Mouse (Mus musculus) limb, embryonic 13.5 days (tissue): ENCODE data around the gene Pir. TPM values are rescaled to one million over a fixed set of nuclear protein-coding genes. Genes with fewer than 3 reads are reported as not detected.
A peak's percentile ranks its signal among the peaks of the same experiment; 100 is the strongest.

Source experiments
- ATAC-seq: fragments of 200-750 bp; cut with Nextera tagmentation; 2 replicates; pipeline ENCODE4 v1.8.0; 2017; ENCODE audit warnings: low read depth, moderate number of reproducible peaks, moderate TSS enrichment; ENCODE audit not compliant: low FRiP score
- H3K27ac ChIP-seq: fragments of 300-500 bp; sonication (generic); 2 replicates; pipeline ENCODE4 v1.5.1; 2015; ENCODE audit warnings: inconsistent platforms, mild to moderate bottlenecking, moderate library complexity
- H3K27me3 ChIP-seq: fragments of 300-500 bp; sonication (generic); 2 replicates; pipeline ENCODE4 v1.6.1; 2015; ENCODE audit warnings: mild to moderate bottlenecking, inconsistent platforms
- H3K36me3 ChIP-seq: fragments of 300-500 bp; sonication (generic); 2 replicates; pipeline ENCODE4 v1.6.1; 2015; ENCODE audit warnings: inconsistent platforms, mild to moderate bottlenecking, moderate library complexity
- H3K4me1 ChIP-seq: fragments of 300-500 bp; sonication (generic); 2 replicates; pipeline ENCODE4 v1.6.1; 2015; ENCODE audit warnings: inconsistent platforms
- H3K4me2 ChIP-seq: fragments of 300-500 bp; sonication (generic); replicated peaks from 2 replicates; pipeline ENCODE4 v1.6.1; 2015; ENCODE audit warnings: inconsistent platforms, mild to moderate bottlenecking, moderate library complexity
- H3K4me3 ChIP-seq: fragments of 300-500 bp; sonication (generic); 2 replicates; pipeline ENCODE4 v1.5.1; 2015; ENCODE audit warnings: moderate library complexity, mild to moderate bottlenecking, inconsistent platforms
- H3K9ac ChIP-seq: fragments of 300-500 bp; sonication (generic); 2 replicates; pipeline ENCODE4 v1.6.1; 2015; ENCODE audit warnings: mild to moderate bottlenecking, inconsistent platforms
- H3K9me3 ChIP-seq: fragments of 300-500 bp; sonication (generic); 2 replicates; pipeline ENCODE4 v1.6.1; 2016; ENCODE audit warnings: inconsistent platforms
- WGBS: fragments of 180-500 bp; shearing (Covaris S2); methylation state at CpG from one replicate; pipeline ENCODE4 v1.1.7; 2015; 5-methylcytosine and 5-hydroxymethylcytosine counted together
- polyA plus RNA-seq: library from polyadenylated mRNA; unstranded; fragments of >200 nt; fragmentation: Nextera tagmentation; extraction: Ambion mirVana; gene quantifications from 2 replicates; pipeline ENCODE4 v1.2.1, GENCODE M21; 2015

Gene Pir
- polyA plus RNA-seq, 1 experiment from 2014 or later: 7.0 TPM

GRCm38 (mm10) chrX:164405080-164405649, 136.0 kb downstream of the Pir start:
- Histone ChIP-seq H3K27me3 (peaks cover 4% of the 10 kb centered on the region; the same call in 1 of the 2 replicates), H3K4me2 (no peak overlapping the region), H3K36me3 (no peaks in the 10 kb centered on the region), H3K9ac (no peak overlapping the region), H3K4me3 (no peak overlapping the region), H3K9me3 (no peaks in the 10 kb centered on the region), H3K27ac (no peak overlapping the region), H3K4me1 (no peaks in the 10 kb centered on the region)
- no peak for ATAC-seq

- no peak overlapping the region for H3K4me2 ChIP-seq
- no peak overlapping the region for H3K4me3 ChIP-seq
- H3K9ac ChIP-seq: no peak overlapping the region
- peaks cover 7% of the 10 kb centered on the region; the same call in 1 of the 2 replicates for H3K27me3 ChIP-seq
- ATAC-seq: no peak
- 76% methylated on average over 9 of the region's 9 CpGs for WGBS
- H3K9me3 ChIP-seq: no peaks in the 10 kb centered on the region
- H3K27ac ChIP-seq: no peak overlapping the region
- no peaks in the 10 kb centered on the region for H3K4me1 ChIP-seq
- no peaks in the 10 kb centered on the region for H3K36me3 ChIP-seq
Observed at GRCm38 (mm10) chrX:164406133-164407022, 137.2 kb downstream of the Pir start.

GRCm38 (mm10) chrX:164408301-164408927, 139.2 kb downstream of the Pir start:
- WGBS: 82% methylated on average over 3 of the region's 3 CpGs

GRCm38 (mm10) chrX:164410562-164410961, 141.4 kb downstream of the Pir start:
- H3K4me1 ChIP-seq: no peaks in the 10 kb centered on the region
- ATAC-seq: no peak
- WGBS: 78% methylated on average over 1 of the region's 1 CpGs

More at GRCm38 (mm10) chrX:164408301-164408927, 139.2 kb downstream of the Pir start:
- Histone ChIP-seq H3K27me3 (0 out of 2 replicates have a peak, but pooled peaks cover 12% of the 10 kb centered on the region), H3K4me2 (no peak overlapping the region), H3K36me3 (no peaks in the 10 kb centered on the region), H3K4me1 (no peaks in the 10 kb centered on the region), H3K27ac (no peak overlapping the region), H3K9ac (no peak overlapping the region), H3K9me3 (no peaks in the 10 kb centered on the region), H3K4me3 (no peak overlapping the region)
- ATAC-seq: no peak

GRCm38 (mm10) chrX:164416803-164417202, 147.6 kb downstream of the Pir start:
- Histone ChIP-seq H3K4me2 (no peak overlapping the region), H3K9ac (no peak overlapping the region), H3K9me3 (no peaks in the 10 kb centered on the region), H3K36me3 (no peaks in the 10 kb centered on the region), H3K4me3 (no peak overlapping the region), H3K4me1 (peaks cover 6% of the 10 kb centered on the region), H3K27me3 (peaks cover 27% of the 10 kb centered on the region), H3K27ac (no peak overlapping the region)
- no peak for ATAC-seq
- 87% methylated on average over 2 of the region's 2 CpGs for WGBS

More at GRCm38 (mm10) chrX:164410562-164410961, 141.4 kb downstream of the Pir start:
- Histone ChIP-seq H3K9me3 (no peaks in the 10 kb centered on the region), H3K4me2 (no peak overlapping the region), H3K9ac (no peak overlapping the region), H3K4me3 (no peak overlapping the region), H3K27me3 (peaks cover 15% of the 10 kb centered on the region; the same call in 1 of the 2 replicates), H3K27ac (no peak overlapping the region), H3K36me3 (no peaks in the 10 kb centered on the region)

GRCm38 (mm10) chrX:164418008-164418407, 148.8 kb downstream of the Pir start:
- H3K36me3 ChIP-seq: no peaks in the 10 kb centered on the region
- peaks cover 6% of the 10 kb centered on the region for H3K4me1 ChIP-seq
- H3K27ac ChIP-seq: no peak overlapping the region
- no peak overlapping the region for H3K9ac ChIP-seq
- no peaks in the 10 kb centered on the region for H3K9me3 ChIP-seq
- no peak overlapping the region for H3K4me2 ChIP-seq
- peaks cover 29% of the 10 kb centered on the region for H3K27me3 ChIP-seq
- no peak for ATAC-seq
- H3K4me3 ChIP-seq: no peak overlapping the region

GRCm38 (mm10) chrX:164419471-164419939, 150.3 kb downstream of the Pir start, which contains the start of gene Piga:
Gene Piga (plus strand): TSS chrX:164419787.
- peak within 1 kb of the TSS; percentile 70 for H3K9ac ChIP-seq
- H3K27me3 ChIP-seq: peaks cover 35% of the 10 kb centered on the region
- H3K9me3 ChIP-seq: no peaks in the 10 kb centered on the region
- H3K4me2 ChIP-seq: peak within 1 kb of the TSS; percentile 65
- H3K4me3 ChIP-seq: peak within 1 kb of the TSS; percentile 56
- ATAC-seq: peak; percentile 99
- WGBS: 15% methylated on average over 40 of the region's 40 CpGs
- H3K4me1 ChIP-seq: peaks cover 6% of the 10 kb centered on the region
- H3K36me3 ChIP-seq: no peaks in the 10 kb centered on the region
- H3K27ac ChIP-seq: peak within 1 kb of the TSS; percentile 39; the same call in 1 of the 2 replicates

GRCm38 (mm10) chrX:164419955-164420354, 150.8 kb downstream of the Pir start:
- Histone ChIP-seq H3K27ac (peak overlapping the region; percentile 39; the same call in 1 of the 2 replicates), H3K36me3 (no peaks in the 10 kb centered on the region), H3K4me1 (peaks cover 6% of the 10 kb centered on the region), H3K27me3 (peaks cover 33% of the 10 kb centered on the region), H3K9ac (peak overlapping the region; percentile 70), H3K9me3 (no peaks in the 10 kb centered on the region), H3K4me3 (peak overlapping the region; percentile 56), H3K4me2 (peak overlapping the region; percentile 65)
- WGBS: 19% methylated on average over 13 of the region's 13 CpGs
- ATAC-seq: peak; percentile 2; the same call in 1 of the 2 replicates

GRCm38 (mm10) chrX:164420518-164420917, 151.3 kb downstream of the Pir start:
- Histone ChIP-seq H3K9me3 (no peaks in the 10 kb centered on the region), H3K4me1 (peaks cover 6% of the 10 kb centered on the region), H3K36me3 (peaks cover 2% of the 10 kb centered on the region; the same call in 1 of the 2 replicates), H3K9ac (peak overlapping the region; percentile 70), H3K4me3 (peak overlapping the region; percentile 56), H3K27me3 (peaks cover 33% of the 10 kb centered on the region), H3K4me2 (peak overlapping the region; percentile 65), H3K27ac (no peak overlapping the region)
- no peak for ATAC-seq
- WGBS: 49% methylated on average over 3 of the region's 3 CpGs
